Mouse (Mus musculus) lung, postnatal 14 days (tissue): ENCODE data around the gene Trappc5.

ENCODE experiments used
- DNase-seq: peaks from one replicate; pipeline ENCODE4 v3.0.0; 2021

Gene Trappc5

DNA sequence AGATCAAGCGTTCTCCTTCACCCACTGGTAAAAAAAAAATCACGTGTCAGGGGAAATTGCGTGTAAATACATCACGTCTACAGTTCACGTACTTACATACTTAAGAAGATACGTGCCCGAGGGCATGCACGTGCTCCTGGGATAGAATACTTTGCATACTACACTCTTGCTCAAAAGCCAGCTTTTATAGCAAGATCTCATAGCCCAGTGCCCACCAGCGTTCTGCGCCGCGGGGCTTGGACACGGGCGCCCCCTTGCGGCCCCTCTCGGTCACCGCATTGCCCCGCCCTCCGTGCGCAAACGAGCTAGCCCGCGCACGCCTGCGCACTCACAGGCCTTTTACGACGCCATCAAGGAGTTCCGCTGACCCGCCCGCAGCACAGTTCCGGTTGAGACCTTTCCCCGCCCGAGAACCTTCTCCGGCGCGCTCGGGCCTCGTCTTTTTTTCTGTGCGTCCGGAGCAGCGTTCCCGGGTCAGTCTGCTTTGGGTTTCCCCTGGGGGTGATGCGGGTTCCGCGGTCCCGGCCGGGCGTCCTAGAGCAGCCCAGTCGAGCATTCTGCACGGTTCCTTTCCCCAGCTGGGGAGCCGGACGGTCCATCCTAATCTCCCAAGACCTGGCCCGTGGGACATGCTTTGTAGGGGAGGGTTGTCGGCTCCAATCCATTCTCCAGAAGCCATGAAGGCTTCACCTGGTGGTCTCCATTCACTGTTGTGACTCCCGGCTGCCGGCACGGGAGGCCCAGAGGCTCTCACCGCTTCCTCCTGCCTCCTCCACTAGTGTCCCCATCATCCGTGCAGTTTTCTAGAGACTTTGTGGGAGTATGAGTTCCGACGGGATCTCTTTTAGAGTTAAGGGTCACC is at the start of gene Trappc5:
Gene Trappc5 (plus strand): TSS at position 169 of the 862 bp plus-strand sequence.
- DNase-seq = peak; percentile 94

GRCm38 (mm10) chr8:3626971-3627370 is 49.1 kb upstream of the Trappc5 start:
- no peak for DNase-seq

- peak; percentile 25 for DNase-seq
Measured at GRCm38 (mm10) chr8:3628014-3628413, 48.1 kb upstream of the Trappc5 start.

- peak; percentile 84 for DNase-seq
Measured at GRCm38 (mm10) chr8:3630647-3631477, 45.2 kb upstream of the Trappc5 start, which contains the start of gene Stxbp2. TSS of gene Stxbp2 (plus strand) at chr8:3630955.

GRCm38 (mm10) chr8:3631478-3631875 is 44.6 kb upstream of the Trappc5 start:
- peak; percentile 53 for DNase-seq

GRCm38 (mm10) chr8:3645804-3646203 is 30.3 kb upstream of the Trappc5 start:
- peak; percentile 66 for DNase-seq

DNA sequence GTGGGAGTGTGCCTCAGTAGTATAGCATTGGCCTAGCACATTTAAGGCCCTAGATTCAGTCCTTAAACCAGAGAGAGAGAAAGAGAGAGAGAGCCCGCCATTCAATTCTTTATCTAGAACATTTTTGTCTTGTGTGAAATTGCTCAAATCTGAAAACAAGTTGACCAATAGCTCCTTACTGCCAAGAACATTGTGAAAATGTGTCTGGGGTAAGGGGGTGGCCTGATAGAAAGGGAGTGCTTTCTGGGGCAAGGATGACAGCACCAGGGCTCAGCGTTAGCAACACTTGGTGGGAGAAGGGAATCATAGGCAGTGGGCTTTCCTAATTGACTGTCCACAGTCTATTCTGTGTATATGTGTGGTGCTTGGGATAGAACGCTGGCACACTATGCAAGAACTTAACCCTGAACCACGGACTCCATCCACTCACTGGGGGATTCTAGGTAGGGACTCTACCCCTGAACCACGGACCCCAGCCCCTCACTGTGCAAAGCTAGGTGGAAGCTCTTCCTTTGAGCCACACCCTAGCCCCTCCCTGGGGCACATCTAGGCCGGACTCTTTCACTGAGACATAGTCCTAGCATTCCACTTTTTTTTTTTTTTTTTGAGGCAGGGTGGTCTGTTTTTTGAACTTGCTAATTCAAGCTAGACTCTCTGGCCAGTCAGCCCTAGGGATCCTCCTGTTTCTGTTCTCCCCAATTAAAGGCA is 29.1 kb upstream of the Trappc5 start:
- no peak for DNase-seq

DNA sequence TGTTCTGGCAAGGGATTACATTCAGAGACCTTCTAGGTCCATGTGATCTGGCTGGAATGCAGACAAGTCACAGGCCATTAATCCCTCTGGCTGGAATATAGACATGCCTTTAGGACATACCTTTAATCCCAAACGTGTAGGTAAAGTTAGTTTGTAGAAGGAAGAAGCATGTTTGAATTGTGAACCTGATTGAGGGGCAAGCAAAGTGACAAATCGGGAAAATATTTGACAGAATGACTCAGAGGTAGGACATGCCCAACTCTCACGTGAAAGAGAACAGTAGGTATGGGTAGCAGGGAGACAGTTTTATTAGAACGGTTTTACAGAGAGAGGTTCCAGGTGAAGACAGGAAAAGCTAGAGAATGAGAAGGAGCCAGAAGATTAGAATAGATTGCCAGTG is 28.5 kb upstream of the Trappc5 start:
- DNase-seq = no peak

- DNase-seq = no peak
Measured at GRCm38 (mm10) chr8:3648268-3648667, 27.8 kb upstream of the Trappc5 start.

DNA sequence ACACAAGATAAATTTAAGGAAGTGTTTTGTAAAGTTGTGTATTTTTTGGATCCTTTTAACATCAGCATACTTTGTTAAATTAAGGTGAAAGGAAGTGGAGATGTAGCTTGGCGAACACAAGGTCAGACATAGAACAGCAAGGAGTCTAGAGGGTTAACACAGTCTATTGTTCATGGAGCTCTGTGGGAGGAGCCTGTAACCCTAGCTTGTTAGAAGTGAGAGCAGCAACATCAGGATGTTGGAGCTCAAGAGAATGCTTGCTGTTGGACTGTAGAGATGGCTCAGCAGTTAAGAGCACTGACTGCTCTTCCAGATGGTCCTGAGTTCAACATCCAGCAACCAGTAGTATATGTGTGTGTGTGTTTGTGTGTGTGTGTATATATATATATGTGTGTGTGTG is 27.1 kb upstream of the Trappc5 start:
- no peak for DNase-seq

GRCm38 (mm10) chr8:3652845-3653244 is 23.3 kb upstream of the Trappc5 start:
- no peak for DNase-seq

DNA sequence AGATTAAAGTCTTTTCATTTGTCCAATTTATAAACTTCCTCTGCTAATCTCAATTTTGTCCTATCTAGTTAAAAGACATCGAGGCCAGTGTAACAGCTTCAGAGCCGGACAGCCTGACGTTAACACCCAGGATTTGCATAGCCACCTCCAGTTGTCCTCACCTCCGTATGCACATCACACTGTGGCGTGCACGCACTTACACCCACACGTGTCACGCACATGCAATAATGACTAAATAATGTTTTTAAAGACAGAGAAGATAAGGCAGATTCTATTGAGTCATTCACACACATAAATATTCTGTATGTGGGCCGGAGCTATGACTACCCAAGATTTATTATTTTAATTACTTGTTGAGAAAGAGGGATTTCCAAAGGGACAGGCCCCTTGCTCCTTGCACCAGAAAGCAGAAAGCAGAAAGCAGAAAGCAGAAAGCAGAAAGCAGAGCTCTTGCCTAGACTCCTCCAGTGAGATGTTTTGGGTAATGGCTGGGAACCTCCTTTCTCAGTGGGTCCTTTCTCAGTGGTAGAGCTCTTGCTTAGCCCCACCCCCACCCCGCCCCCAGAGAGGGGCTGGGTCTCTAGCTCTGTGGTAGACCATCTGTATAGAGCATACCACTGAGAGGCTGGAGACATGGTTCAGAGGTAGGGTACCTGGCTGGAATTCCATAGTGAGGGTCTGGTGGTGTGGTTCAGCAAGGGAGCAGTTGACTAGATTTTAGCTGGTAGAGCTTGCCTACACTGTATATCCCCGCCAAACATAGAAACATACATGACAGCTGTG is 21.2 kb upstream of the Trappc5 start:
- DNase-seq = no peak

- no peak for DNase-seq
Measured at GRCm38 (mm10) chr8:3655526-3655925, 20.6 kb upstream of the Trappc5 start, which contains the start of gene Retn. TSS of gene Retn (plus strand) at chr8:3655770.

DNA sequence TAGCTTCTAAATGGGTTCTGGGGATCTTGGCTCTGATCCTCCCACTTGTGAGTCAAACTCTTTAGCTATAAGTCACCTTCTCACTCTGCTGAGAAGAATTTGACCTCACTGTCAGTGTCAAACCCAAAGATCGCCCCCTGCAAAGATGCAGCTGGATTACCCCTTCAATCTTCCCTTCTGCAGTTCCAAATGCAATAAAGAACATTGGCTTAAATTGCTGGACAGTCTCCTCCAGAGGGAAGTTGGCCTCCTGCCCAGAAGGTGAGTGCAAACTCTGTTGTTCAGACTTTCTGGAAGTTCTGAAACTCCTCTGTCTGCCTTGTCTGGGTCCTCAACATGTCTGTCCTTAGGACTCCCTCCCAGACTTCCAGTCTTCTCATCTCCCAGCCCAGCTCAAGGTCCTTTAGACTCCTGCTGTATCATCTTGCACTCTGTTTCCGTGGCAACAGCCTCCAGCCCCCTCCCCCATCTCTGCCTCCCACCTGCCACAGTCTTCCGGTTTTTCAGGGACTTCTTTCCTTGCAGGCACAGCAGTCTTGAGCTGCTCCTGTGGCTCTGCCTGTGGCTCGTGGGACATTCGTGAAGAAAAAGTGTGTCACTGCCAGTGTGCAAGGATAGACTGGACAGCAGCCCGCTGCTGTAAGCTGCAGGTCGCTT is 19.2 kb upstream of the Trappc5 start:
- DNase-seq = no peak

DNA sequence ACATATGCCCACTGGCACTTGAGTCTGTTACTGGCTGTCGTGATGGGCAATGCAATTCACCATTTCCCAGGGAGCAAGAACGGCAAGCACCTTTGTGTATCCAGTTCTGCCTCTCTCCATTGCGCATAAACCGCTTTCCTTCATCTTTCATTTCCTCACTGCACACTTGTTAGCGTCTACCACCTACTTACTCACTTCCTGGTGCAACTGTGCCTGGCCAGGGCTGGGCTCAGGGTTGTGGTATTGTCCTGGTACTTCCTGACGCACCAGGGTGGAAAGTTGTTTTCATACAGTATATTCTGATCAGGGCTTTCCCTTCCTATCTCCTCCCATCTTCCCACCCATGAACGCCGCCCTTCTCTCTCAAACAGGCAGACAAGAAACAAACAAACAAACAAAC is 15.2 kb upstream of the Trappc5 start:
- no peak for DNase-seq

DNA sequence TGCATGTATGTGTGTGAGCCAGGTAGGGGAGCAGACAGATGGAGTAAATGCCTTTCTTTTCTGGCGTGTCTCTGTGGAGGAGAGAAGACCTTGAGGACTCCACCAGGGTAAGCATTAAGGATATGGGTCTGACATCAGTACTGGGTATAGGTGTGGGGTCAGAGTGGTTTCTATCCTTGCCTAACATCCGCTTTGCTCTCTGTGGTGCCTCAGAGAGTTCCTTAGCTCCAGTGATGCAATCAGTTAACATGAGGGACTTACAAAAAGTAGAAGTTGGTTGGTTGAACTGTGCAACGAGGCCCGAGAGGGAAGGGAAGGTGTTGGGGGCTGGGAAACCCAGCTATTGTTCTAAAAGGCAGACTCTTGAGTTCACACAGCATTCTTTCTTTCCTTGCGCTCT is 11.7 kb upstream of the Trappc5 start:
- no peak for DNase-seq

GRCm38 (mm10) chr8:3665507-3665906 is 10.6 kb upstream of the Trappc5 start, which contains the start of gene Mcemp1:
TSS of gene Mcemp1 (plus strand) at chr8:3665754.
- no peak for DNase-seq

- DNase-seq = peak; percentile 37
Measured at GRCm38 (mm10) chr8:3670388-3670787, 5.7 kb upstream of the Trappc5 start.

GRCm38 (mm10) chr8:3671980-3672491 is 4.1 kb upstream of the Trappc5 start, which contains the start of gene Fcor:
TSS of gene Fcor (minus strand) at chr8:3672362.
- DNase-seq = peak; percentile 89

DNA sequence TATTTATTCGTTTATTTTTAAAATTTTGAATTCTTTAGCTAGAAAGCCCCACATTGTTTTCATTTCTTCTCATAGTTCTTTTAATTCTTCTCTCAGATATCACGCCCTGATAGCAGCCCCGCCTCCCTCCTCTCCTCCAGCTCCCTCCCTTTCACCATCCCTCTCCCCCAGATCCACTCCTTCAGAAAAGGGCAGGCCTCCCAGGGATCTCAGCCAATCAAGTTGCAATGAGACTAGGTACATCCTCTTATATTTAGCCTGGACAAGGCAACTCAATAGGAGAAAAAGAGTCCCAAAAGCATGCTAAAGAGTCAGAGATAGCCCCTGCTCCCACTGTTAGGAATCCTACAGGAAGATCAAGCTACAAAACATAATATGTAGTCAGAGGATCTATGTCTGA is 1.4 kb upstream of the Trappc5 start:
- no peak for DNase-seq

- DNase-seq = peak; percentile 14
Measured at GRCm38 (mm10) chr8:3676993-3677579, 987 bp downstream of the Trappc5 start.
